Mouse (Mus musculus) C2C12 (cell line): Measurements from ENCODE around the gene H2-K1. TPM values are rescaled to one million over a fixed set of nuclear protein-coding genes. Genes with fewer than 3 reads are reported as not detected.

Experiments used
- H3K27me3 ChIP-seq: one replicate; pipeline ENCODE4 v1.6.1; 2011; ENCODE audit not compliant: control insufficient read depth, insufficient read depth, insufficient read length
- H3K36me3 ChIP-seq: one replicate; pipeline ENCODE4 v1.6.1; 2011; ENCODE audit not compliant: control insufficient read depth, insufficient read depth
- H3K4me3 ChIP-seq: one replicate; pipeline ENCODE4 v1.5.1; 2011; ENCODE audit warnings: mild to moderate bottlenecking, control low read depth; ENCODE audit not compliant: poor library complexity, insufficient read depth, severe bottlenecking
- H3K79me2 ChIP-seq: one replicate; pipeline ENCODE4 v1.6.1; 2011; ENCODE audit not compliant: control insufficient read depth, insufficient read depth
- H3K79me3 ChIP-seq: one replicate; pipeline ENCODE4 v1.6.1; 2011; ENCODE audit warnings: low read depth, control low read depth
- H3ac ChIP-seq: one replicate; pipeline ENCODE3; 2011; ENCODE audit warnings: low read depth; ENCODE audit not compliant: control insufficient read depth, insufficient read length
- CEBPB ChIP-seq: IDR thresholded peaks from one replicate; pipeline ENCODE4 v1.6.1; 2011; ENCODE audit warnings: low read depth, mild to moderate bottlenecking, control low read depth, moderate library complexity
- CTCF ChIP-seq: IDR thresholded peaks from one replicate; pipeline ENCODE4 v1.5.1; 2011; ENCODE audit not compliant: control insufficient read depth, insufficient read depth, insufficient read length
- FOSL1 ChIP-seq: IDR thresholded peaks from one replicate; pipeline ENCODE4 v1.8.0; 2011; ENCODE audit warnings: mild to moderate bottlenecking, low read length; ENCODE audit not compliant: poor library complexity, insufficient read depth, severe bottlenecking
- MAX ChIP-seq: IDR thresholded peaks from one replicate; pipeline ENCODE4 v1.6.1; 2011; ENCODE audit warnings: mild to moderate bottlenecking, control low read depth
- MYOD1 ChIP-seq: IDR thresholded peaks from one replicate; pipeline ENCODE4 v1.6.1; 2011; ENCODE audit warnings: low read depth; ENCODE audit not compliant: control insufficient read depth, insufficient read length
- MYOG ChIP-seq: IDR thresholded peaks from one replicate; pipeline ENCODE4 v1.6.1; 2011; ENCODE audit not compliant: control insufficient read depth, insufficient read length; ENCODE audit errors: extremely low read depth
- USF1 ChIP-seq: IDR thresholded peaks from one replicate; pipeline ENCODE4 v1.6.1; 2011; ENCODE audit warnings: low read depth, mild to moderate bottlenecking, control low read depth, moderate library complexity
- polyA plus RNA-seq: library from polyadenylated mRNA; unstranded; fragments of >200 nt; fragmentation: generic; extraction: Trizol; gene quantifications from one replicate; pipeline ENCODE4 v1.2.1, GENCODE M21; 2012; ENCODE audit warnings: missing spikeins

Gene H2-K1
- polyA plus RNA-seq, 1 experiment = 19.0 TPM

DNA sequence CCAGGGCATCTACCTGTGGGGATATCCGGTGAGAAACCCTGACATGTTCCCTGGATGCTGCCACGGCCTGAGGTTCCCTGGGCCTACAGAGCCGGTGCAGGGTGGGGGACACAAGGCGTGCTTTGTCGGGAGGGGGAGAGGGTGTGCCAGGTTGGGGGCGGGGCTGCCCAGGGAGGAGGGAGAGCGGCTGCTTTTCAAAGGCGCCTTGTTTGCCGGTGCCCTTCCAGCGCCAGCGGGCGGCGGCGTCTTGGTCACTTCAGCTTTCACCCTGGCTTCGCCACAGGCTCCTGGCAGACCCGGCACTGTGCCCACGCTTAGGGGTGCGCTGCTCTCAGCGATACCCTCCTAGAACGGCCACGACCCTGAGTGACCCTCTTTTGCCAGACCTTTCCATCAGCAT, 38.3 kb upstream of the H2-K1 start:
- TF ChIP-seq CTCF (no peak), MYOD1 (no peak), FOSL1 (no peak), MAX (no peak)
- no peaks in the 10 kb centered on the region for H3K79me3 ChIP-seq
- H3K36me3 ChIP-seq = peaks cover 25% of the 10 kb centered on the region
- H3K79me2 ChIP-seq = peaks cover 11% of the 10 kb centered on the region
- H3ac ChIP-seq = no peak overlapping the region
- no peak overlapping the region for H3K4me3 ChIP-seq
- no peaks in the 10 kb centered on the region for H3K27me3 ChIP-seq

DNA sequence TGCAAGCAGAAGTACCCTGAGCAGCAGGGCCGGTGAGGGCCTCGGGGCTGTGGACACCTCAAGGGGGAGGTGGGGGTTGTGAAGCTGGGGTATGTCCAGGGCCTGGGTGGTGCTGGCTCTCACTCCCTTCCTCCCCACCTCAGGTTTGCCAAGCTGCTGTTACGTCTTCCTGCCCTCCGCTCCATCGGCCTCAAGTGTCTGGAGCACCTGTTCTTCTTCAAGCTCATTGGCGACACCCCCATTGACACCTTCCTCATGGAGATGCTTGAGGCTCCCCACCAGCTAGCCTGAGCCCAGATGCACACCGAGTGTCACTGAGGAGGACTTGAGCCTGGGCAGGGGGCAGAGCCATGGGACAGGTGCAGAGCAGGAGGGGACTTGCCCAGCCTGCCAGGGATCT, 37.1 kb upstream of the H2-K1 start:
- H3K36me3 ChIP-seq = peaks cover 25% of the 10 kb centered on the region

DNA sequence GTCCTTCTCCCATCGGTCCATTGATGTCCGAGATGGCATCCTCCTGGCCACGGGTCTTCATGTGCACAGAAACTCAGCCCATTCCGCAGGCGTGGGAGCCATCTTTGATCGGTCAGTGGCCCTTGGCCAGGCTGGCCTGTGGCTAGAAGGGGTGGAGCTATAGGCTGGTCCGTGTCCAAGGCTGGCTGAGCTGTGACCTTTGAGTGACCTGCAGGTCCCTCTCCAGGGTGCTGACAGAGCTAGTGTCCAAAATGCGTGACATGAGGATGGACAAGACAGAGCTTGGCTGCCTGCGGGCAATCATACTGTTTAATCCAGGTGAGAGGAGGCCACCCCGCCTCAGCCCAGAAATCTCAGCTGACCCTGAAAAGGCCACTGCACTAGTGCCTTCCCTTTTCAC, 36.5 kb upstream of the H2-K1 start:
- no peaks in the 10 kb centered on the region for H3K27me3 ChIP-seq
- H3K36me3 ChIP-seq = peaks cover 25% of the 10 kb centered on the region

More for the DNA sequence above, 37.1 kb upstream of the H2-K1 start:
- TF ChIP-seq MYOG = no peak
- TF ChIP-seq MYOD1 = no peak
- no peak for TF ChIP-seq USF1
- no peak for TF ChIP-seq MAX
- no peak for TF ChIP-seq CTCF
- TF ChIP-seq CEBPB = no peak
- TF ChIP-seq FOSL1 = no peak
- Histone ChIP-seq H3K4me3 (no peak overlapping the region), H3ac (no peak overlapping the region), H3K79me3 (peaks cover 6% of the 10 kb centered on the region), H3K79me2 (peaks cover 23% of the 10 kb centered on the region), H3K27me3 (no peaks in the 10 kb centered on the region)

DNA sequence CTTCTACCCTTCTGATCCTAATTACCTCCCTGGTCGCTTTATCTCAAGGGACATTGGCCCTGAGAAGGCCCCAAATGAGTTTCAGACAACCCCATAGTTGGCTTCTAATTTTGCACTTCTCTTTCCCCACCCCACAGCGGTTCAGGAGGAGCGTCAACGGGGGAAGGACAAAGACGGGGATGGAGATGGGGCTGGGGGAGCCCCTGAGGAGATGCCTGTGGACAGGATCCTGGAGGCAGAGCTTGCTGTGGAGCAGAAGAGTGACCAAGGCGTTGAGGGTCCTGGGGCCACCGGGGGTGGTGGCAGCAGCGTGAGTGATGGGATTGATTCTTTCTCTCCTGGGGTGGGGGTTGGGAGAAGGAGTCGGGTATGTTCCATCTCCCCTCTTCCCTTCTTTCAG, 35.4 kb upstream of the H2-K1 start:
- H3K79me2 ChIP-seq = peaks cover 35% of the 10 kb centered on the region
- no peaks in the 10 kb centered on the region for H3K27me3 ChIP-seq
- no peak overlapping the region for H3ac ChIP-seq
- no peak for TF ChIP-seq CEBPB
- H3K4me3 ChIP-seq = no peak overlapping the region
- H3K79me3 ChIP-seq = peaks cover 14% of the 10 kb centered on the region
- H3K36me3 ChIP-seq = peaks cover 25% of the 10 kb centered on the region

More for the DNA sequence above, 36.5 kb upstream of the H2-K1 start:
- Histone ChIP-seq H3K79me3 (peaks cover 6% of the 10 kb centered on the region), H3ac (no peak overlapping the region), H3K4me3 (no peak overlapping the region), H3K79me2 (peaks cover 26% of the 10 kb centered on the region)
- TF ChIP-seq USF1 (no peak), MYOD1 (no peak), FOSL1 (no peak), MAX (no peak), MYOG (no peak), CEBPB (no peak), CTCF (no peak)

DNA sequence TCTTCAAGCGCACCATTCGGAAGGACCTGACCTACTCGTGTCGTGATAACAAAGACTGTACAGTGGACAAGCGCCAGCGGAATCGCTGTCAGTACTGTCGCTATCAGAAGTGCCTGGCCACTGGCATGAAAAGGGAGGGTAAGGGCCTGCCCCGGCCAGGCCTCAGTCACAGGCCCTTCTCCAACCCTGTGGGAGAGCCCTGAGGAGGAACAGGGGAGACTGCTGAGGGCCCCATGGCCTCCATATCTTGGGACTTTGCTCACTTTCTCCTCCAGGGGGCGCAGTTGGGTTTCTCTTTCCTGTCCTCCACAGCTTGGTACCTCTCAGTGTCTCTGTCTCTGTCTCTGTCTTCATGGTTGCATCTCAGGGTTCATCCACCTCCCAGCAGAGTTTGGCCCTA, 33.9 kb upstream of the H2-K1 start:
- Histone ChIP-seq H3K79me2 (peaks cover 49% of the 10 kb centered on the region), H3K4me3 (no peak overlapping the region), H3K79me3 (peaks cover 29% of the 10 kb centered on the region), H3K27me3 (no peaks in the 10 kb centered on the region), H3K36me3 (peaks cover 38% of the 10 kb centered on the region), H3ac (no peak overlapping the region)
- no peak for TF ChIP-seq FOSL1
- peak; percentile 38 for TF ChIP-seq CTCF

DNA sequence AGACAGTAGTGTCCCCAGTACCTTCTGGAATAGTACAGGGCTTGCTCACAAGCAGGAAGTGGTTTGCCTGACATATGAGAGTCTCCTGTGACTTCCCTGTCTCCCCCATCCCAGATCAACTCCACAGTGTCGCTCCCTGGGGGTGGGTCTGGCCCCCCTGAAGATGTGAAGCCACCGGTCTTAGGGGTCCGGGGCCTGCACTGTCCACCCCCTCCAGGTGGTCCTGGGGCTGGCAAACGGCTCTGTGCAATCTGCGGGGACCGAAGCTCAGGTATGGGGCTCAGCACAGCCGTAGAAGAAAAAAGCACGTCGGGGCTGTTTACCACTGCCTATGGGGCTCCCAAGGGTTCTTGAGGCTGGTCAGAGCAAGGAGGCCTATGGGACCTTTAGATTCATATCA, 33.3 kb upstream of the H2-K1 start:
- Histone ChIP-seq H3K36me3 (peaks cover 44% of the 10 kb centered on the region), H3K79me2 (peaks cover 55% of the 10 kb centered on the region), H3K27me3 (no peaks in the 10 kb centered on the region), H3K4me3 (peak overlapping the region; percentile 15), H3ac (peak overlapping the region; percentile 91), H3K79me3 (peaks cover 32% of the 10 kb centered on the region)
- TF ChIP-seq MYOG = no peak
- TF ChIP-seq CTCF = no peak
- no peak for TF ChIP-seq FOSL1
- no peak for TF ChIP-seq MAX
- no peak for TF ChIP-seq CEBPB
- no peak for TF ChIP-seq MYOD1
- no peak for TF ChIP-seq USF1

DNA sequence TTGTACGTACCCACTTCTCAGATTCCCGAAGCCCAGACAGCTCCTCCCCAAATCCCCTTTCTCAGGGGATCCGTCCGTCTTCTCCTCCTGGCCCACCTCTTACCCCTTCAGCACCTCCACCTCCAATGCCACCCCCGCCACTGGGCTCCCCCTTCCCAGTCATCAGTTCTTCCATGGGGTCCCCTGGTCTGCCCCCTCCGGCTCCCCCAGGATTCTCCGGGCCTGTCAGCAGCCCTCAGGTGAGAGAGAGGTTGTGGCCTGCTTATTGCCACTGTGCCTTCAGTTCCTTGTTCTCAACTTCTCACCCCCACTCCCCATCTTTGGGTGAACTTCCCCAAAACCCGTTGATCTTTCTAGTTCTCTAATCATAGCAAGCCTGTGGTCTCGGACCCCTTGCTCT, 32.7 kb upstream of the H2-K1 start:
- peaks cover 32% of the 10 kb centered on the region for H3K79me3 ChIP-seq
- H3K36me3 ChIP-seq = peaks cover 48% of the 10 kb centered on the region
- H3K79me2 ChIP-seq = peaks cover 57% of the 10 kb centered on the region
- TF ChIP-seq MAX (no peak), MYOG (no peak), USF1 (no peak), FOSL1 (no peak), MYOD1 (no peak), CTCF (no peak)
- H3K4me3 ChIP-seq = peak overlapping the region; percentile 96
- H3K27me3 ChIP-seq = no peaks in the 10 kb centered on the region
- peak overlapping the region; percentile 91 for H3ac ChIP-seq
